8 mouse cellular contexts compared by ENCODE assay signal in the genomic region with DNA sequence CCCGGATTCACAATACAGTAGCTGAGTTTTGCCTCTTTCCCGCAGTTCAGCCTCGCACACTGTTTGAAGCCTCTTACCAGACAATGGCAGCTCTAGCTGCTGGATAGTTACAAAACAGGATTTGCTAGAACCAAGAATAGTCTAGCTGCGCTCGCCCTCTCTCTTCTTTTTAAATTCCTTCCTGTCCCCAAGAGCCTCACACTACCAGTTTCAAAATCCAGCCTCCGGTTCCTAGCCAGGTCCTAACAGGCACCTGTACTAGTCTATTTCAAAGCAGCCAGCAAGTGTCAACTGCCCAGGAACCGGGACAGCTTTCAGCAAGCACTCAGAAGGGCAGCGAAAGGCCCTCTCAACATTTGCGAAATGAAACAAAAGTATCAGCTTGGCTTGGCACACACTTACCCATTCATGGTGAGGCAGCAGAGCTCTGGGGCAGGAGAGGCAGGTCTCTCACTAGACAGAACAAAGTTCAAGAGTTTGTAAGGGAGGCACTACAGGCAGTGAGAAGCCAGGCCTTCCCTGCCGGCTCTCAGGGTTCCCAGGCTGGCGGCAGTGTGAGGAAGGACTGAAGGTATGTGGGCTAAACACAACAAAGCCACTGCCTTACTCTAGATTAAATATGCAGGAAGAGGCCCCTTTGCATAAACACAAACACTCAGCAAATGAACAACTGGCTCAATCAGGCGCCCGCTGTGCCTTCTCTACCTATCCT.
A peak's percentile ranks its signal among the peaks of the same experiment; 100 is the strongest.
DNase-seq lines count a peak whose midpoint lies in the region; ATAC-seq and TF ChIP-seq lines count a peak whose summit lies in the region.

No protein-coding gene starts in this region.

- no peak for TF ChIP-seq EP300 in heart, postnatal 0 days (IDR thresholded peaks at IDR 0.05; ENCODE audit: low read depth)

- no peak overlapping the region for H3K4me3 ChIP-seq in cortical plate, adult 2 months (ENCODE audit: insufficient read depth, low read length)
- peak overlapping the region; percentile 28 for H3K4me3 ChIP-seq in heart, postnatal 0 days (ENCODE audit: low read depth, low read length)
- peak overlapping the region; percentile 58 for H3K4me3 ChIP-seq in small intestine, adult 2 months (ENCODE audit: low read depth, low read length)

- H3K9ac ChIP-seq in heart, postnatal 0 days (replicated peaks; ENCODE audit: low read depth, low read length), result peak overlapping the region; percentile 52

- H3K4me2 ChIP-seq in heart, postnatal 0 days (ENCODE audit: low read depth, low read length), result peak overlapping the region; percentile 59

- no peak for TF ChIP-seq POLR2A in cortical plate, adult 2 months (IDR thresholded peaks at IDR 0.05; ENCODE audit: extremely low read depth, insufficient read depth, low read length)
- TF ChIP-seq POLR2A in small intestine, adult 2 months (IDR thresholded peaks at IDR 0.05; ENCODE audit: low read depth, low read length), result 0 out of 2 replicates have a peak, but pooled peaks have one; percentile 29

- peaks cover 12% of the 10 kb centered on the region; the same call in 1 of the 2 replicates for H3K4me1 ChIP-seq in cortical plate, adult 2 months (ENCODE audit: control insufficient read depth, insufficient read depth, low read length)
- peaks cover 40% of the 10 kb centered on the region for H3K4me1 ChIP-seq in heart, postnatal 0 days (ENCODE audit: control insufficient read depth, insufficient read depth)
- H3K4me1 ChIP-seq in small intestine, adult 2 months (ENCODE audit: control insufficient read depth, insufficient read depth, insufficient read length, low read length), result peaks cover 18% of the 10 kb centered on the region

- H3K27me3 ChIP-seq in heart, postnatal 0 days (ENCODE audit: control insufficient read depth, insufficient read depth, low read length), result no peaks in the 10 kb centered on the region
- no peaks in the 10 kb centered on the region for H3K27me3 ChIP-seq in small intestine, adult 2 months (ENCODE audit: control insufficient read depth, insufficient read depth, low read length)

- WGBS in heart, postnatal 0 days, result 17% methylated on average over 13 of the region's 13 CpGs
- 10% methylated on average over 13 of the region's 13 CpGs for WGBS in small intestine, adult 2 months

- DNase-seq in adrenal gland, postnatal 10 days, result peak; percentile 29
- DNase-seq in adrenal gland, postnatal 25 days, result no peak
- peak; percentile 55 for DNase-seq in heart, postnatal 0 days (ENCODE audit: low spot score)
- peak; percentile 67 for DNase-seq in kidney, postnatal 14 days
- peak; percentile 84 for DNase-seq in lung, postnatal 36 days
- DNase-seq in cerebellum, adult 9-11 months, result no peak

- no peak for TF ChIP-seq CTCF in cortical plate, adult 2 months (IDR thresholded peaks at IDR 0.05; ENCODE audit: extremely low read depth, insufficient read depth, low read length)
- no peak for TF ChIP-seq CTCF in heart, postnatal 0 days (IDR thresholded peaks at IDR 0.05; ENCODE audit: low read depth)
- TF ChIP-seq CTCF in small intestine, adult 2 months (IDR thresholded peaks at IDR 0.05; ENCODE audit: extremely low read depth, insufficient read length, insufficient replicate concordance, low read depth, low read length), result peak; percentile 2; the same call in 1 of the 2 replicates

- ATAC-seq in heart, postnatal 0 days (ENCODE audit: insufficient read depth, low read depth), result peak; percentile 39; the same call in 1 of the 2 replicates

- H3K27ac ChIP-seq in cortical plate, adult 2 months (ENCODE audit: insufficient read depth, low read length), result peak overlapping the region; percentile 69; the same call in 1 of the 2 replicates
- H3K27ac ChIP-seq in heart, postnatal 0 days (ENCODE audit: low read depth), result peak overlapping the region; percentile 81
- peak overlapping the region; percentile 86 for H3K27ac ChIP-seq in small intestine, adult 2 months (ENCODE audit: insufficient read depth, low read depth, low read length)

- H3K36me3 ChIP-seq in heart, postnatal 0 days (replicated peaks; ENCODE audit: control insufficient read depth, insufficient read depth, low read length), result no peaks in the 10 kb centered on the region
- no peaks in the 10 kb centered on the region for H3K36me3 ChIP-seq in small intestine, adult 2 months (ENCODE audit: control insufficient read depth, insufficient read depth, low read length)

- no peaks in the 10 kb centered on the region for H3K9me3 ChIP-seq in heart, postnatal 0 days (replicated peaks; ENCODE audit: control insufficient read depth, low read length)

Comparison
In these comparisons a context has a peak if more than half of its experiments do, and no peak if none do; other contexts are left out.
1. DNase-seq: peak in adrenal gland, postnatal 10 days (single experiment), heart, postnatal 0 days (single experiment), kidney, postnatal 14 days (single experiment) and lung, postnatal 36 days (single experiment); none in adrenal gland, postnatal 25 days (single experiment) and cerebellum, adult 9-11 months (single experiment).
2. Peak in every context shown above with its lines, with median percentiles within 50 percentile points of each other: H3K27ac ChIP-seq.